Mouse (Mus musculus): ENCODE measurements at regions not wholly inside any gene's neighbourhood (a gene's known extent, or its start where the extent isn't known, plus 50 kb on each side); places are given as distances from the start of the nearest gene placed in this dataset.

DNA sequence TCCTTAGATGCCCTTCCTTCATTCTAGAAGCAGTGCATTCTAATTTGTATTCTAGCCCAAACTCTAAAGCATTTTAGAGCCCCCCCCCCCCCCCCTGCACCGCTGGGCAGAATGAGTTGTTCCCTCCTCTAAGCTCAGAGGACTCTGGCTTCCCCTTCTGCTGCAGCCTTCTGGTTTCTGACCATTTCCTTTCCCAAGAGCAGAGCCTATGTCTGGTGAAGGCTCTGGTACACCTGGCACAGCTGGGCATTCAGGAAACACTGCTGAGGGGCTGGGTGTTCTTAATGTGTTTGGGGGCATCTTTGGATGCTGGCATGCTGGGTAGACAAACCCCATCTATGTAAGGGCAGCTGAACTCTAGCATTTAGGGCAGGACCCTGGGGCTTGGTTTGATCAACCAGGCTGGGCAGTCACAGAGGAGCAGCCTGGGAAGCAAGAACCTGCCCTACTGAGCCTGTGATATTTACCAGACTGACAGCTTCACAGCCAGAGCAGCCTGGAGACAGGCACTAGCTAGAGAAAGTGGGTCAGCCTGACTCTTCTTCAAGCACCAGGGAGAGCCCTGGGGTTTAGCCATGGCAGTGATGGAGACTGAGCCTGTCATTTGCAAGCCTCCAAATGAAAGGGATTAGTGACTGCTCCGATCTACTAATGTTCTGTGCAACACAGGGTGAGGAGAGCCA is 469.7 kb downstream of the Rps24 start:
- Histone ChIP-seq H3K4me3 (ENCODE audit: low read depth, low read length) (no peak overlapping the region), H3K36me3 (ENCODE audit: control insufficient read depth, insufficient read depth, low read length, poor library complexity, severe bottlenecking) (no peaks in the 10 kb centered on the region), H3K9me3 (replicated peaks; ENCODE audit: control insufficient read depth, insufficient read depth, low read length, poor library complexity, severe bottlenecking) (no peaks in the 10 kb centered on the region; the same call in 1 of the 2 replicates), H3K9ac (ENCODE audit: low read depth, poor library complexity, severe bottlenecking) (no peak overlapping the region), H3K27me3 (ENCODE audit: control insufficient read depth, insufficient read depth, low read length, poor library complexity, severe bottlenecking) (no peaks in the 10 kb centered on the region), H3K27ac (ENCODE audit: insufficient read depth, low read length) (no peak overlapping the region), H3K4me1 (ENCODE audit: control insufficient read depth, insufficient read depth, low read length) (no peaks in the 10 kb centered on the region)
- no peak for TF ChIP-seq CTCF (IDR thresholded peaks at IDR 0.05; ENCODE audit: low read depth, low read length)
- TF ChIP-seq EP300 (IDR thresholded peaks at IDR 0.05; ENCODE audit: insufficient read depth, low read depth, low read length) = no peak
- no peak for TF ChIP-seq POLR2A (IDR thresholded peaks at IDR 0.05; ENCODE audit: insufficient read depth, low read length)

DNA sequence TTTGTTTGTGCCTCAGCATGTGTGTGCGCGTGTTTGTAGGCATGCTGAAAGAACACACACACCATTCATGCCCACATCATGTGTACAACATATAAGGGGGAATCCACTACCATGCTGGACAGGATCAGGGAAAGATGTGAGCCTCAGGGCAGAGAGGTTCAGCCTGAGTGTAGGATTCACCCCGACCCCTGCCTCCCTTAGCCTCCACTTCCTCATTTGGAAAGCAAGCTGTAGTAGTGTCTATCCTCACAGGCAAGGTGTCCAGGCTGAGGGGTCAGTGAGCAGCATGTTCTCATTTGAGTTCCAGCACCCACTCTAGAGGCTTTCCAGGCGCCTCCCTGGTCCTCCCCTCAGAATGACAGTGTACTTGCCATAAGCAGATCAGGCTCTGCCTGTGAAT is 470.5 kb downstream of the Rps24 start:
- Histone ChIP-seq H3K27ac (ENCODE audit: insufficient read depth, low read length) (no peak overlapping the region), H3K9me3 (replicated peaks; ENCODE audit: control insufficient read depth, insufficient read depth, low read length, poor library complexity, severe bottlenecking) (no peaks in the 10 kb centered on the region), H3K36me3 (ENCODE audit: control insufficient read depth, insufficient read depth, low read length, poor library complexity, severe bottlenecking) (no peaks in the 10 kb centered on the region), H3K9ac (ENCODE audit: low read depth, poor library complexity, severe bottlenecking) (no peak overlapping the region), H3K4me3 (ENCODE audit: low read depth, low read length) (no peak overlapping the region), H3K27me3 (ENCODE audit: control insufficient read depth, insufficient read depth, low read length, poor library complexity, severe bottlenecking) (no peaks in the 10 kb centered on the region), H3K4me1 (ENCODE audit: control insufficient read depth, insufficient read depth, low read length) (no peaks in the 10 kb centered on the region)
- TF ChIP-seq CTCF (IDR thresholded peaks at IDR 0.05; ENCODE audit: low read depth, low read length) (no peak), EP300 (IDR thresholded peaks at IDR 0.05; ENCODE audit: insufficient read depth, low read depth, low read length) (no peak), POLR2A (IDR thresholded peaks at IDR 0.05; ENCODE audit: insufficient read depth, low read length) (no peak)

DNA sequence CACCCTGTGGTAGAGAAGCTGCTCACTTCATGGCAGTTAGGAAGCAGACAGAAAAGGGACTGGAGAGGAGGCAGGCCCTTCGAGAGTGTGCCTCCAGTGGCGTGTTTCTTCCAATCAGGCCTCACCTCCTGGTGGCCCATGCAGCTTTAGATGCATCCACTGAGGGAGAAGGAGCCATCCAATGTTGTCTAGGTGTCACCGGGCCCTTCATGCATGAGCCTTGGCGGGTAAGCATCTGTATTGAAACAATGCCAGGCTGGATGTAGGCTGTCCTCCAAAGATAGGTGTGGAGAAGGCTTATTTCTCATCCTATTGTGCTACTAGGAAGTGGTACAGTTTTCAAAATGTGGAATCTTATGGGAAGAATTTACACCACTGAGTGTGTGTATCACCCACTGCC is 471.9 kb downstream of the Rps24 start:
- H3K4me1 ChIP-seq (ENCODE audit: control insufficient read depth, insufficient read depth, low read length) = no peaks in the 10 kb centered on the region
- TF ChIP-seq POLR2A (IDR thresholded peaks at IDR 0.05; ENCODE audit: insufficient read depth, low read length) = no peak
- no peak for TF ChIP-seq EP300 (IDR thresholded peaks at IDR 0.05; ENCODE audit: insufficient read depth, low read depth, low read length)
- TF ChIP-seq CTCF (IDR thresholded peaks at IDR 0.05; ENCODE audit: low read depth, low read length) = no peak
- no peaks in the 10 kb centered on the region for H3K36me3 ChIP-seq (ENCODE audit: control insufficient read depth, insufficient read depth, low read length, poor library complexity, severe bottlenecking)
- no peak overlapping the region for H3K9ac ChIP-seq (ENCODE audit: low read depth, poor library complexity, severe bottlenecking)
- no peak overlapping the region for H3K4me3 ChIP-seq (ENCODE audit: low read depth, low read length)
- H3K27me3 ChIP-seq (ENCODE audit: control insufficient read depth, insufficient read depth, low read length, poor library complexity, severe bottlenecking) = no peaks in the 10 kb centered on the region
- H3K9me3 ChIP-seq (replicated peaks; ENCODE audit: control insufficient read depth, insufficient read depth, low read length, poor library complexity, severe bottlenecking) = no peaks in the 10 kb centered on the region
- no peak overlapping the region for H3K27ac ChIP-seq (ENCODE audit: insufficient read depth, low read length)

DNA sequence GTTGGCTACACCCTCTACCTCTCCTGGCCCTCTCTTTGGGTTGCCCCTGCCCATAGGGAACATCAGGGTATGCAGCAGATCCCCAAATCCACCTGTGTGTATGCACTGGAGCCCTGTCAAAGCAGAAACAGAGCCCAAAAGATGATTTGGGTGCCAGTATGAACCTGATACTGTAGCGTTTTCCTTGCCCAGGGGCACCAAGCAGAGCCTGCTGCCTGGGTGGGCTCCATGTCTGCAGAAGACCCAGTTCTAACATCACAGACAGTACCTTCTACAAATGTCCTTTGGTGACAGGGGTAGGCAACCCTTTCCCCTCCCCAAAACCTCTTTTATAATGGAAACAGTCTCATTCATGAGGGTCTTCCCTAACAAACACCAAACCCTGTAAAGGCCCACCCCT is 472.5 kb downstream of the Rps24 start:
- no peak for TF ChIP-seq POLR2A (IDR thresholded peaks at IDR 0.05; ENCODE audit: insufficient read depth, low read length)
- TF ChIP-seq CTCF (IDR thresholded peaks at IDR 0.05; ENCODE audit: low read depth, low read length) = no peak
- no peak for TF ChIP-seq EP300 (IDR thresholded peaks at IDR 0.05; ENCODE audit: insufficient read depth, low read depth, low read length)
- Histone ChIP-seq H3K27ac (ENCODE audit: insufficient read depth, low read length) (no peak overlapping the region), H3K9me3 (replicated peaks; ENCODE audit: control insufficient read depth, insufficient read depth, low read length, poor library complexity, severe bottlenecking) (no peaks in the 10 kb centered on the region), H3K4me3 (ENCODE audit: low read depth, low read length) (no peak overlapping the region), H3K4me1 (ENCODE audit: control insufficient read depth, insufficient read depth, low read length) (no peaks in the 10 kb centered on the region), H3K36me3 (ENCODE audit: control insufficient read depth, insufficient read depth, low read length, poor library complexity, severe bottlenecking) (no peaks in the 10 kb centered on the region), H3K9ac (ENCODE audit: low read depth, poor library complexity, severe bottlenecking) (no peak overlapping the region), H3K27me3 (ENCODE audit: control insufficient read depth, insufficient read depth, low read length, poor library complexity, severe bottlenecking) (no peaks in the 10 kb centered on the region)

DNA sequence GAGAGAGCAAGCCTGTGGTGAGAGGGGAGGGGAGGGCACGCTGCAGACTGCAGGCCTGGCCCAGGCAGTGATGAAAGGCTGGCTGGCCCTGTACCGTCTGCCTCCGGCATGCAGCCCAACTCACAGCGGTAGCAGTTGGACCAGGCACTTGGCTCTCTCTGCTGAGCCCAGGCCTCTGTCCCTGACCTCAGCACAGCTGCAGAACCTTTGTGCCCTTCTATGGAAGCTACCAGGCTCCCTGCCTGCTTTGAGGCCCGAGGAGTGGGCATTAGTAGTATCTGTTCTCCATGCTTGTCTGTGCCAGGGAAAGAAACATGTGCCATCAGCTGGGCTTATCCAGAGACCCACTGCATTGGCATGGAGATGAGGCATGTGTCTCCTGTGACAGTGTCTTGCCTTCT is 473.2 kb downstream of the Rps24 start:
- H3K27ac ChIP-seq (ENCODE audit: insufficient read depth, low read length) = no peak overlapping the region
- no peak for TF ChIP-seq CTCF (IDR thresholded peaks at IDR 0.05; ENCODE audit: low read depth, low read length)

DNA sequence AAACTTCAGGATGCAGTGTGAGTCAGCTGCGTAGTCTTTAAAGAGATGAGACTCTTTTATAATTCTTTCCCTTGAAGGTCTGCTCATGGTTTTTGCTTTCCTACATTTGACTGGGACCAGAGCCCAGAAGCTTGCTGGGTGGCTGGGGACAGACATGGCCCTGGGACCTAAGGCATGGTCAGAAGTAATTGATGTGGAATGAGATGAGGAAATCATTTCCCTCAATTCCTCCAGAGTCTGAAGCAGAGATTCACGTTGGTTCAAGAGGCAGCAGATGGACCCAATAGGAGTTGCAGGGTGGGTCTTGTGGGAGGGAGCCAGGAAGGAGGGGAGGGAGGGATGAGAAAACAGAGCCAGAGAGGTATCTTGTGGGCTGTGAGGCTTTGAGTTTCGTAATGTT is 473.9 kb downstream of the Rps24 start:
- no peak overlapping the region for H3K27ac ChIP-seq (ENCODE audit: insufficient read depth, low read length)
- H3K4me1 ChIP-seq (ENCODE audit: control insufficient read depth, insufficient read depth, low read length) = no peaks in the 10 kb centered on the region
- H3K36me3 ChIP-seq (ENCODE audit: control insufficient read depth, insufficient read depth, low read length, poor library complexity, severe bottlenecking) = no peaks in the 10 kb centered on the region
- TF ChIP-seq POLR2A (IDR thresholded peaks at IDR 0.05; ENCODE audit: insufficient read depth, low read length) = no peak
- no peak for TF ChIP-seq EP300 (IDR thresholded peaks at IDR 0.05; ENCODE audit: insufficient read depth, low read depth, low read length)
- no peak for TF ChIP-seq CTCF (IDR thresholded peaks at IDR 0.05; ENCODE audit: low read depth, low read length)
- H3K9me3 ChIP-seq (replicated peaks; ENCODE audit: control insufficient read depth, insufficient read depth, low read length, poor library complexity, severe bottlenecking) = no peaks in the 10 kb centered on the region
- no peak overlapping the region for H3K9ac ChIP-seq (ENCODE audit: low read depth, poor library complexity, severe bottlenecking)
- no peaks in the 10 kb centered on the region for H3K27me3 ChIP-seq (ENCODE audit: control insufficient read depth, insufficient read depth, low read length, poor library complexity, severe bottlenecking)
- H3K4me3 ChIP-seq (ENCODE audit: low read depth, low read length) = no peak overlapping the region

More for the DNA sequence above, 473.2 kb downstream of the Rps24 start:
- H3K4me3 ChIP-seq (ENCODE audit: low read depth, low read length) = no peak overlapping the region
- H3K27me3 ChIP-seq (ENCODE audit: control insufficient read depth, insufficient read depth, low read length, poor library complexity, severe bottlenecking) = no peaks in the 10 kb centered on the region
- no peaks in the 10 kb centered on the region for H3K36me3 ChIP-seq (ENCODE audit: control insufficient read depth, insufficient read depth, low read length, poor library complexity, severe bottlenecking)
- H3K4me1 ChIP-seq (ENCODE audit: control insufficient read depth, insufficient read depth, low read length) = no peaks in the 10 kb centered on the region
- H3K9me3 ChIP-seq (replicated peaks; ENCODE audit: control insufficient read depth, insufficient read depth, low read length, poor library complexity, severe bottlenecking) = no peaks in the 10 kb centered on the region
- no peak overlapping the region for H3K9ac ChIP-seq (ENCODE audit: low read depth, poor library complexity, severe bottlenecking)
